Mouse (Mus musculus) heart, postnatal 0 days (tissue): ENCODE measurements around the gene Olfr65.

Experiments used
- CTCF ChIP-seq: IDR thresholded peaks from 2 replicates; pipeline ENCODE4 v1.5.1; 2016; ENCODE audit warnings: antibody characterized with exemption, control low read depth, low read depth
- EP300 ChIP-seq: IDR thresholded peaks from 2 replicates; pipeline ENCODE4 v1.6.1; 2016; ENCODE audit warnings: antibody characterized with exemption, low read depth

DNA sequence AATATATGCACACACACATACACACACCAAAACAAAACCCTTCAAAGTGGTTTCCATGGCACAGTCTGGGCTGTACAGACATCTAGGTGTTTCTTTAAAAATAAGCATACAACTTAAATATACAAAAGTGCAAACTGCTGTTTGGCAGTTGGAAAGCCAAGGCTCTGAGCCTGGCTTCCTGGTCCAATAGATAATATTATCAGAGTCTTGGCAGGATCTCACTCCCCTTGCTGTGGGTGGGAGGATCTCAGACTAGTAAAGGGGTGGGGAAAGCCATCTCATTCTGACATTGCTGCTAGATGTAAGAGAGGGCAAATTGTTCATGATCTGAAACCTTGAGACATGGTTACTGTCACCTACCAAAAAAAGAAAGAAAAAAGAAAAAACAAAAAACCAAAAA lies 32.6 kb upstream of the Olfr65 start:
- TF ChIP-seq CTCF (no peak), EP300 (no peak)
